Mouse (Mus musculus) erythroblast, embryonic 14.5 days (primary cell): Measurements from ENCODE around the gene S100a16.

Experiments used
- GATA1 ChIP-seq: IDR thresholded peaks from 2 replicates; pipeline ENCODE4 v1.6.1; 2012; ENCODE audit warnings: low read length, inconsistent platforms, mixed read lengths
- TAL1 ChIP-seq: IDR thresholded peaks from 3 replicates; pipeline ENCODE4 v1.6.1; 2012; ENCODE audit warnings: low read length, inconsistent platforms, mixed read lengths

- no peak for TF ChIP-seq TAL1
- TF ChIP-seq GATA1, result no peak
Observed at GRCm38 (mm10) chr3:90491350-90491749, 45.7 kb upstream of the S100a16 start.
